Mouse (Mus musculus): ENCODE results near the gene Dhx16. TPM values are rescaled to one million over a fixed set of nuclear protein-coding genes. Genes with fewer than 3 reads are reported as not detected.
A peak's percentile ranks its signal among the peaks of the same experiment; 100 is the strongest.
"Not testable (repeated sequence)": the region's sequence is repeated elsewhere in the genome, so short reads cannot be mapped to it uniquely, and the experiment has no call there.

The Dhx16 gene
- total RNA-seq (2021): 10 to 100 TPM; 12.6 to 16.8 TPM
- long read RNA-seq, experiment 1, transcript Dhx16-201 (20 exons, 3,351 nt): major isoform, 48 of 62 reads
- long read RNA-seq, experiment 1, partial matches to known transcripts: 5 of 62 reads
- long read RNA-seq, experiment 1, other reads (novel, unspliced or antisense): 9 of 62 reads
- long read RNA-seq, experiment 2, transcript Dhx16-201 (20 exons, 3,351 nt): major isoform, 15 of 21 reads
- long read RNA-seq, experiment 2, partial matches to known transcripts: 2 of 21 reads
- long read RNA-seq, experiment 2, other reads (novel, unspliced or antisense): 4 of 21 reads

DNA sequence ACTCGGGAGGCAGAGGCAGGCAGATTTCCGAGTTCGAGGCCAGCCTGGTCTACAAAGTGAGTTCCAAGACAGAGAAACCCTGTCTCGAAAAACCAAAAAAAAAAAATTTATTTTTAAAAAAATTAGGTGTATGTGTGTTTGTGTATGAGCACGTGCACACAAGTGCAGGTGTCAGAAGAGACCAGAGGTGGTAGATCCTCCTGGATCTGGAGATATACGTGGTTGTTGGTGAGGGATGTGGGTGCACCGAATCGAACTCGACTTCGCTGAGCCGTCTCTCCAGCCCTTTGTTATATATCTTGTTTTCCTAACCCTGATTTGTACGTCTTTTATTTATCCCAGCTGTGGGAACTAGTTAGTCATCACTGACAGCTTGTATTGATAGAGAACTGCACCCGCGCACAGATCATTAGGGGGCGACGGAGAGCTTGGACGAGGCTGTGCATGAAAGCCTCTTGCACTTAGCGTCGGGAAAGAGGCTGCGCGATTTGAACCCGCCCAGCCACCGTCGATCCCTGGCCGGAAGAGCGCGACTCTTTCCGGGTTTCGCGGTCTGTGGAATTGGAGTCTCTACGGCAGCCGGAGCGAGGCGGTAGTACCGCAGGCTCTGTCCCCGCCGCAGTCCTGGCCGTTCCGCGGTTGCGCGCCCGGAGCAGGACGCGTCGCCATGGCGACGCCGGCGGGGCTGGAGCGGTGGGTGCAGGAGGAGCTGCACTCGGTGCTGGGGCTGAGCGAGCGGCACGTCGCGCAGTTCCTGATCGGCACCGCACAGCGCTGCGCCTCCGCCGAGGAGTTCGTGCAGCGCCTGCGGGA is at the start of gene Dhx16:
Dhx16 (plus strand) TSS at position 575 of the 813 bp plus-strand sequence.
- DNase-seq: peak; percentile 93

DNA sequence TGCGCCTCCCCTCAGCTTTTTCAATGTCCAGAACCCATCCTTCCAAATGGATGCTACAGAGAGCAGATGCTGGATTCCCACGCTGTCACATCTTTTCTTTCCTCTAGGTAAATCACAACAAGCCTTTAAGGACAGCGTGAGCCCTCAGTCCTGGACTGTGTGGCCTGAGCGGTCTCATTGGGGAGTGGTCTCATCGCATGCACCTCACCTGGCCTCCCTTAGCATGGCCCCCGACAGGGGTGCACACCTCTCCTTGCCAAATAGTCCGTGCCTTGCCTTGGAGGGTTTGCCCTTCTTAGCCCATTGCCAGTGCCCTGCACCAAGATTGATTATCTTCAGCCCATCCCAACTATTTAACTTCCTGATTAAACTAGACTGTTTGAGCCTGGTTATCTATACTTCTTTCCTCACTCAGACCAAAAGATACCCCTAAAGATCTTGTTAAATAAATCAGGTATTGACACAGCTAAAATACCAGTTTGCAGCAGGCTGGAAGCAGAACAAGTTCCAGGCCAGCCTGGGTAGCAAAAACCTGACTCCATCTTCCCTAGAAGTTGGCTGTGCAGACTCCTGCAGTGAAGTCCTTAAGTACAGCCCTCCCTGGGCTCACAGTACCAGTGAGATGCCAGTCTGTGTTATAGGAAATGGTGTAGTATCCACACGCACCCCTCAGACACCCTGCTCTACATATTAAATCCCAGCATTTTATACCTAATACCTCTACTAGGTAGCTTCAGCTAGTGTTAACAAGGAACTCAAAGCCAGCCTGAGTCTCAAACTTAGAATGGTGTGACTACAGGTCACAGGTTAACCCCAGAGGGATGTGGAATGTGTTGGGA is 47.0 kb upstream of the Dhx16 start:
- DNase-seq: no peak

DNA sequence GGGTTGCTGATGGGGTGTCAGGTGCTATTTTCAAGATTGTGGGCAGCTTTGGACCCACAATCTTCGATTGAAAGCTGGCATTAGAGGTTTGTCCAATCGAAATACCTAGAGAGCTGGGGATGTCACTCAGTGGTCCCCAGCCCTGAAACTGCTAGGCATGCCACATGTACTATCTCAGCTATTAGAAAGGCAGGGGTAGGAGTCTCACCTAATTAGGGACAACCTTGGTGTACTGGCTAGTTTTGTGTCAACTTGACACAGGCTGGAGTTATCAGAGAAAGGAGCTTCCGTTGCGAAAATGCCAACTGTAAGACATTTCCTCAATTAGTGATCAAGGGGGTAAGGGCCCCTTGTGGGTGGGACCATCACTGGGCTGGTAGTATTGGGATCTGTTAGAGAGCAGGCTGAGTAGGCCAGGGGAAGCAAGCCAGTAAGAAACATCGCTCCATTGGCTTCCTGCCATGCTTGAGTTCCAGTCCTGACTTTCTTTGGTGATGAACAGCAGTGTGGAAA is 46.3 kb upstream of the Dhx16 start:
- DNase-seq: peak; percentile 20

DNA sequence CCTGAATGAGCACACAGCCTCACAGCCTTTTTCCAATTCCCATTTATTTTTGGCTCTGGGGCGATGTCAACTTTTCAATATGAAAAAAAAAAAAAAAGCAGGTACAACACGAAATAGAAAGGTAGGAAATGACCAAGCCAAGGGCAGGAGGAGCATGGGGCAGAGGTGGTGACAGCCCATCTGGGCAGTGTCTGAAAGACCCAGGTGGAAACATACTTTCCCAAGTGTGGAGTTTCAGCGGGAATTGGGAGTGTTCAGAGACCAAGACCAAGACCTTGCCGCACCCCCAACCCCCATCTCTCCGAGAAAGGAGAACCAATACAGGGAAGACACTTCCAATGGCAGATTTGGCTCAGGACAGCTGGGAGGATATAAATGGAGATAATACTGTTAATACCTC is 45.7 kb upstream of the Dhx16 start:
- no peak for DNase-seq

DNA sequence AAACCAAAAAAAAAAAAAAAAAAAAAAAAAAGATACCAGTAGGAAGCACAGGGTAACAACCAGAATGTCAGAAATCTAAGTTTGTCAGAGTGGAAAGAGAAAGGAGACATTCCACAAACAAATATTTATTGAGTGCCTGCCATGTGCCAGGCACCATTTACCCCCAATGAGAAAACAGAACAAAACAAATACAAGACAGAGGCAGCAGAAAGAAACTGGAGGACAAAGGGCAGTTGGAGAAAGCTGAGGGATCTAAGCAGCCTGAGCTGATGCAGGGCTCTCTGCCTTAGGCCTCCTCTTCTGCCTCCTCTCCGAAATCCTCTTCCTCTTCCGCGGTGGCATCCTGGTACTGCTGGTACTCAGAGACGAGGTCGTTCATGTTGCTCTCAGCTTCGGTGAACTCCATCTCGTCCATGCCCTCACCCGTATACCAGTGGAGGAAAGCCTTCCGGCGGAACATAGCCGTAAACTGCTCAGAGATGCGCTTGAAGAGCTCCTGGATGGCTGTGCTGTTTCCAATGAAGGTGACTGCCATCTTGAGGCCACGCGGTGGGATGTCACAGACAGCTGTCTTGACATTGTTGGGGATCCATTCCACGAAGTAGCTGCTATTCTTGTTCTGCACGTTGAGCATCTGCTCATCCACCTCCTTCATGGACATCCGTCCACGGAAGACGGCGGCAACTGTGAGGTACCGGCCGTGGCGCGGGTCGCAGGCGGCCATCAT is 44.8 kb upstream of the Dhx16 start:
- peak; percentile 18 for DNase-seq

DNA sequence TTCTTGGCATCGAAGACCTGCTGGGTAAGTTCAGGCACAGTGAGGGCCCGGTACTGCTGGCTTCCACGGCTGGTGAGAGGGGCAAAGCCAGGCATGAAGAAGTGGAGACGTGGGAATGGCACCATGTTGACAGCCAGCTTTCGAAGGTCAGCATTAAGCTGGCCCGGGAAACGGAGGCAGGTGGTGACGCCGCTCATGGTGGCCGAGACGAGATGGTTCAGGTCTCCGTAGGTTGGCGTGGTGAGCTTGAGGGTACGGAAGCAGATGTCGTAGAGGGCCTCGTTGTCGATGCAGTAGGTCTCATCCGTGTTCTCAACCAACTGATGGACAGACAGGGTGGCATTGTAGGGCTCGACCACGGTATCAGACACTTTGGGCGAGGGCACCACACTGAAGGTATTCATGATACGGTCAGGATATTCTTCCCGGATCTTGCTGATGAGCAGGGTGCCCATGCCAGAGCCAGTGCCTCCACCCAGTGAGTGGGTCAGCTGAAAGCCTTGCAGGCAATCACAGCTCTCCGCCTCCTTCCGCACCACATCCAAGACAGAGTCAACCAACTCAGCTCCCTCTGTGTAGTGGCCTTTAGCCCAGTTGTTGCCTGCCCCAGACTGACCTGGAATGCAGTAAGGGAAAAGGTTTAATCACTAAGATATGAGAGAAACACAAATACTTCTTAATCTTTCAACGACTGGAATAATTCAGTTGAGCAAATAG is 44.0 kb upstream of the Dhx16 start:
- DNase-seq: no peak

DNA sequence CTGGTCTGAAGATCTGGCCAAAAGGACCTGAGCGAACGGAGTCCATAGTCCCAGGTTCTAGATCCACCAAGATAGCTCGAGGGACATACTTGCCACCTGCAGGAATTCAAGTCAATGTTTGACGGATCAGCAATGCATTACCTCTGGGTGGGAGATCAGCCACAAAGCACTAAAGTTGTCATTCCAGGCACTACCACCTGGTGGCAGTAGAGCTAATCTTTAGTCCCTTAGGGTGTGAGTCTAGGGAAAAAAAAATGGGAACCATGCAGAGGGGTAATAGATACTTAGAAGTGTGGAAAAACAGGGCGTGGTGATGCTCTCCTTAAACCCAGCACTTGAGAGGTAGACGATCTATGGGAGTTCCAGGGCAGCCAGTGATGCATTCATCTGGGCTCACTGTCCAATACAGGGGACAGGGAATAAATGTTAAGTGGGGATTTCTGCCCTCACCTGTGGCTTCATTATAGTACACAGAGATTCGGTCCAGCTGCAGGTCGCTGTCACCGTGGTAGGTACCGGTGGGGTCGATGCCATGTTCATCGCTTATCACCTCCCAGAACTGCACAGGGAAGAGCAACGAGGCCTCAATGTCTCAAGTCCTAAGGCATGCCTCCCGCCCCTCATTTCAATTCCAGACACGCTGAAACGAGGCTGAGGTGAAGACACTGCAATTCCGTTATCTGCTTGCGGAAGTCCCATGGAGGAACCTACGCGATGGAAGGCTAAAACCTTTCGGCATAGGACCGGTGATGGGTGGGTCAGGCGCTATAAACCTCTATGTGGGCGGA is 43.2 kb upstream of the Dhx16 start:
- peak; percentile 83 for DNase-seq

DNA sequence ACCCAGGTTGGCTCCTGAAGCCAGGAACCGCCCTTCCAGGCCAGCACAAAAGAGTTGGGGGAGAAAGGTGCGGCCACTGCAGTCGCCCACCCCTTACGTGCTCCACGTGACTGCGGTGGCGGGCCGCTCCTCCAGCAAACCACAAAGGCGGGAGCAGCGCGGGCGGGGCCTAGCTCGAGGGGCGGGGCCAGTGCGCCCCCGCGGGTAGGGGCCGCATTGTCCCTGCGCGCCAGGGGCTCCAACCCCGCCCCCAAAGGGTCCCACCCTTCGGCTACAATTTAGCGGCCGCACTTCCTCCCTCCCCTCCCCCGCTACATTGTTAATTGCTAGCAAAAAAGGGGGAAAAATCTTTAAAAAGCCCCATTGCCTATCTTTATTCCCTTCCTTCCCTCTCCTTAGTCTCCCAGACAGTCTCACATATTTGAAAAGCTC is 42.6 kb upstream of the Dhx16 start:
- peak; percentile 83 for DNase-seq

DNA sequence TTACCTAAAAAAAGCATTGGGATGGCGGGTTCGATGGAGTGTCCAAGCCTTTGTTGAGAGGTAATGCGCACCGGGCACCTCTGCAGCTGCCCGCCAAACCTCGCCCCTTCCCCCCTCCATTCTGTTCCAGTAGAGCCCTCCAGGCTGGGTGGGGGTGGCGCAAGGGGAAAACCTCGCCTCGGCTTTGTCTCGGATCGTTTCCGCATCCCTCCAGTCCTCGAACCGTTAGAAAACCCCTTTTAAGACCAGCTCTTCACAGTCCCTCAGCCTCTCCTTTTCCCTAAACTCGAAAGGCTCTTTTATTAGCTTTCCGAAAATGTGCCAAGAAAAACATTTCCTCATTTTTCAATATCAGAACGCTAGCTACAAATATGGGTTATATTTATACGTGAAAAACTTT is 42.1 kb upstream of the Dhx16 start:
- peak; percentile 53 for DNase-seq

DNA sequence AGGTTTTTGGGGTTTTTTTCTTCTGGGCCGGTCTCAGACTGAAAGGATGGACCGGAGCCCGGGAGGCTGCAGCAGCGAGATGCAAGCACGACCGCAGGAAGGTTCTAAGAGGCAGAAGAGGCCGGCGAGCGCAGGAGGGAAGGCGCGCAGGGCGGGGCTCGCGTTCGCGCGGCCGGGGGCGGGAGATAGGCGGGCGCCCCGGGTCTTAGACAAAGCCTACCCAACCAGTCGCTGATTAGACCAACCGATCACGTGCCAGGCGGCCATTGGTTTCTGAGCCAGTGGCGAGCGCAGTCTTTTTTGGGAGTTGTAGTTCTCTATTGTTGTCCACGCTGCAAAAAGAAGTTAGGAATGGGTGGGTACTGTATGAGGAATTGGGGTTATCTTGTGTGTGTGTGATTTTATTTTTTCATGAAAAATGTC is 41.5 kb upstream of the Dhx16 start, which contains the start of gene Tubb5:
Tubb5 (minus strand) TSS at position 185 of the 423 bp plus-strand sequence.
- peak; percentile 94 for DNase-seq

DNA sequence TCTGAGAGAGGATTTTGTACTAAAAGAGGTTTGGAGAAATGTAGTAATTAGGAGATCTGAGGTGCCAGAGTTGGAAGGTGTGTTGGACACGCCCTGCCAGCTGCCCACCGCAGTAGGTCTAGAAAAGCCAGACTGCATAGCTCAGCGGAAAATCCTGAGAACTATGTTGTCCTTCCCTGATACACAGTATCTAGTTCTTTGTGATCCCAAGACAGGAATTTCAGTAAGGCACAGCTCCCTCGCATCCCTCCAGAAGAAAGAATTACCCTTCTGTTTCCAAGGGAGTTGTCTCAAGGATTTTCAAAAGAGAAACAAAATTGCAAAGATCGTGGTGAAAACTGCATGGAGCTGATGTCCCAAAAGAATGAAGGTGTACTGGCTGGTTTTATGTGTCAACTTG is 41.0 kb upstream of the Dhx16 start:
- no peak for DNase-seq

DNA sequence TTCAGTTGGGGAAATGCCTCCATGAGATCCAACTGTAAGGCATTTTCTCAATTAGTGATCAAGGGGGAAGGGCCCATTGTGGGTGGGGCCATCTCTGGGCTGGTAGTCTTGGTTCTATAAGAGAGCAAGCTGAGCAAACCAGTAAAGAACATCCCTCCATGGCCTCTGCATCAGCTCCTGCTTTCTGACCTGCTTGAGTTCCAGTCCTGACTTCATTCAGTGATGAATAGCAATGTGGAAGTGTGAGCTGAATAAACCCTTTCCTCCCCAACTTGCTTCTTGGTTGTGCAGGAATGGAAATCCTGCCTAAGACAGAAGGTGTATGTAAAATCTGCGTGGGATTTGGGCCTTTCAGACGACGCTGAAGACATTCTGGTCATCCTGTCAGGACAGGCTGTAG is 40.6 kb upstream of the Dhx16 start:
- DNase-seq: not testable (repeated sequence)

DNA sequence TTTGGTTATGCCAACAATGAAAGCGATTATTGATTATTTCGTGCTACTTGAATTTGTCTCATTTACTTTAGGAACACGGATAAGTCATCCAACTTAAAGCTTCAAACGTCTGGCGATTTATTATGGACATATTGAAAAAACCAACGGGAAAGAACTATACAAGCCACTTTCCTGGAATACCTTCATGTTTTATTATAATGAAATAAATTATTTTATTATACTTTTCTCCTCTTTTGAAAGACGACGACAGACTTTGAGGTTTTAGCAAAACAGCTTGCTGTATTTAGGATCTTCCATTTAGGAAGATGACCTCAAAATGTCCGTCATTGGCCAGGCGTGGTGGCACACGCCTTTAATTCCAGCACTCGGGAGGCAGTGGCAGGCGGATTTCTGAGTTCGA is 39.1 kb upstream of the Dhx16 start:
- DNase-seq: no peak

DNA sequence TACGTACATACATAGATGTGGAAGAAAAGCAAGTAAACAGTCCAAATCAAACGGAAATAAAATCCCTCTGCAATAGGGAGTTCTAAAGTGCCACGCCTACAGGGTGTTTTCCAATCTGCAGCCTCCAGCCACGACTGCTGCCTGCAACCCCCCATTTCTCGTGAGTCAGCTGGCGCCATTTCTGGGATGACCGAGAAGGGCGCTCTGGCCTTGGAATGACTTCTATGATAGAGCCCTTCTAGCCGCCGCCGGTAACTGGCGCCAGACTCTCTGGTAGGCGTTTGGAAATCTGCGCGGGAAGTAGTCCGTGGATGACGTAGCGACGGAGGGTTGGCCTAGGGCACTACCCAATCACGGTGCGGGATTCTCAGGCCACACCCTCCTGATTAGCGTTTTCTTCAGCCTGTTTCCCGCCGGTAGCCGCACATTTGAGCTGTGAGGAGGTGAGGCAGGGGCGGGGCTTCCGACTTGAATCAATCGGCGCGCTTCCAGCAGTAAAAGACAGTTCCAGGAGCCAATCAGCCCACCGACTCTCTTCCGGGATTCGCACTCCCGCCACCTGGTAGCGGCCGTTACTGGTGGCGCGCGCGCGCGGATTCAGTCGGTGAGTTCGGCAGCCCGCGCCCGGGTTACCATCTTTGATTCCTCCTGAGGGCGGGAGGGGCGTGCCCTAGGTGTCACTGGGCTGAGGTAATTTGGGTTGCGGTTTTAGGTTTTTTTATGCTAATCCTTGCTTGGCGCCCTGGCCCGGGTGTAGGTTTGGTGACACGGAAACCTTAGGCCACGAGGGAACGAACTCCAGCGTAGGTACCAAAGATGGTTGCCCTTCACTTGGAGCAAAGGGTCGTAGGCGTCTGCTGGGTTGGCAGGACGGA is 38.3 kb upstream of the Dhx16 start, which contains the start of gene Mdc1:
Mdc1 (plus strand) TSS at position 440 of the 875 bp plus-strand sequence.
- DNase-seq: peak; percentile 96

DNA sequence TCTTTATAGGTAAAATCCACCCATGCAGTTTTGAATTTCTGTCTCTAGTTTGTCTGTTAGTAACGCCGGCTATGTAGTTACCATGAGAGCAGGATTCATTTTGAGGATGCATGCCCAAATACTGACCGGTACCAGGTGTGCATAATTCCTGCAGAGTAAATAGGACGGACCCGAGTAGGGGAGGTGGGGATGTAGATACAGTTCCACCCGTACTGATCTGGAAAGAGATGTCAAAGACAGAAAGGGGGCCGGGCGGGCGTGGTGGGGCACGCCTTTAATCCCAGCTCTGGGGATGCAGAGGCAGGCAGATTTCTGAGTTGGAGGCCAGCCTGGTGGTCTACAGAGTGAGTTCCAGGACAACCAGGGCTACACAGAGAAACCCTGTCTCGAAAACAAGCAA is 37.6 kb upstream of the Dhx16 start:
- no peak for DNase-seq

DNA sequence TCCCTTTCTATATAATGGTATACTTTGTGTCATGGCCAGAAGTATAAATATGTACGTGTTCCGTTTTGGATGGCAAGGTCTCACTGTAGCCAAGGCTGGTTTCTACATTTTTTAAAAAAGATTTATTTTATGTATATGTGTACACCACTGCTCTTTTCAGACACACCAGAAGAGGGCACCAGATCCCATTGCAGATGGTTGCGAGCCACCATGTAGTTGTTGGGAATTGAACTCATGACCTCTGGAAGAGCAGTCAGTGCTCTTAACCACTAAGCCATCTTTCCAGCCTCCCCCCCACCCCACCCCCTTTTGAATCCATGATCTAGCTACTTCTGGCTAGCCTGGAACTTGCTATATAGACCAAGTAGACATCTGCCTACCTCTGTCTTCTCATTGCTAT is 36.1 kb upstream of the Dhx16 start:
- DNase-seq: no peak

DNA sequence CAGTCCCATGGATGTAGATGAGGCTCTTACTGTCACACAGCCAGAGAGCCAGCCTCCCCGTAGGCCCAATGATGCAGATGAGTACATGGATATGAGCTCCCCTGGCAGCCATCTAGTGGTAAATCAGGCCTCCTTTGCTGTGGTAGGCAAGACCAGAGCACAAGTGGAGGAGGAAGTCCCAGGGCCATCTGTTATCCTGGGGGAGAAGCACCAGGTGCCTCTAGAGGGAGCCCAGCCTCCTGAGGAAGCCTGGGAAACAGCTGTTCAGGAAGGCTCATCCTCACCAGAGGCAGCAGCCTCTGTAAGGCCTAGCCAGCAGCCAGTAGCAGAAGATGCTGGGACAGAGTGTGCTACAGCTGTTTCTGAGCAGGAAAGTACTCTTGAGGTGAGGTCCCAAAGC is 31.5 kb upstream of the Dhx16 start:
- DNase-seq: no peak

DNA sequence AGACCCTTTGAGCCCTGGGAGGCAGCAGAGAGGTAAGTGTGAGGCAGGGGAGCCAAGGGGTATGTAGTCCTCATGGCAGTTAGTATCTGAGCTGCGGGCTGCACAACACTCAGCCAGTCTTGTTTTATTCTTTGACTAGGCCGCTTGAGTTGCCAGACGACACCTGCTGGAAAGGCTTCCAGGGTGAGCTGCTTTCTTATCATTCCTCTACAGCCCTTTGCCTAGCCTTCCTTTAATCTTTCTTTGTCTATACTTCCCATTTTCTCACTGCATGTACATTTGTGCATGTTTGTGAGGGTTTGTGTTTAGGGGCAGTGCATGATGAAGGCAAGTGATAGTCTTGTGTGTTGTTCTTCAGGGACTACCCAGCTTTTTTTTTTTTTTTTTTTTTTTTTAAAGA is 28.6 kb upstream of the Dhx16 start:
- no peak for DNase-seq

DNA sequence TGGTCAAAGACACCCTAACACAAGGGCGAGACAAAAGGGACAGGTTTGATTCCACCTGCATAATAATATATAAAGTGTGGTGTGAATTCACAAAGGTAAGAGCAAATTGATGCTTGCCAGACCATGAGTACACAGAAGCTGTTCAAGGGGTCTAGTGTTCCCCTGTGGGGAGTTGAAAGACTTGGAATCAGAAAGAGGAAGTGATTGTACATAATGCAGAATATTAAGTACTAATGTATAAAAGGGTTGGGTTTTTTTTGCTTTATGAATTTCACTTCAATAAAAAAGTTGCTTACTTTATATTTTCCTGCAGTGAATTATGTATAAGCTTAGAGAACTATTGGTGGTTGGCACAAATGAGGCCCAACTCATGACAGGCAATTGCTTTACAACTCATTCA is 20.2 kb upstream of the Dhx16 start:
- DNase-seq: no peak
